Mouse (Mus musculus) R1 (cell line): ENCODE results near the gene Olfr1423.
A peak's percentile ranks its signal among the peaks of the same experiment; 100 is the strongest.
"Not testable (repeated sequence)": the region's sequence is repeated elsewhere in the genome, so short reads cannot be mapped to it uniquely, and the experiment has no call there.

Experiments
- DNase-seq: peaks from one replicate; pipeline ENCODE4 v3.0.0-alpha.2; 2018; ENCODE audit warnings: low read depth, low spot score

The Olfr1423 gene

GRCm38 (mm10) chr19:12007105-12007931, 33.8 kb downstream of the Olfr1423 start:
- peak; percentile 71 for DNase-seq

- peak; percentile 54 for DNase-seq
Measured at GRCm38 (mm10) chr19:12006361-12006947, 34.7 kb downstream of the Olfr1423 start.

- peak; percentile 89 for DNase-seq
Measured at GRCm38 (mm10) chr19:12005376-12006360, 35.4 kb downstream of the Olfr1423 start.

GRCm38 (mm10) chr19:12004216-12005008, 36.7 kb downstream of the Olfr1423 start:
- no peak for DNase-seq

- DNase-seq, result no peak
Measured at GRCm38 (mm10) chr19:12003568-12003967, 37.5 kb downstream of the Olfr1423 start.

- no peak for DNase-seq
Measured at GRCm38 (mm10) chr19:12002791-12003190, 38.3 kb downstream of the Olfr1423 start.

- peak; percentile 97 for DNase-seq
Measured at GRCm38 (mm10) chr19:12002125-12002524, 39.0 kb downstream of the Olfr1423 start.

GRCm38 (mm10) chr19:12001686-12002085, 39.4 kb downstream of the Olfr1423 start:
- no peak for DNase-seq

- DNase-seq, result no peak
Measured at GRCm38 (mm10) chr19:11995722-11996448, 45.2 kb downstream of the Olfr1423 start.

- no peak for DNase-seq
Measured at GRCm38 (mm10) chr19:11994703-11995431, 46.2 kb downstream of the Olfr1423 start.

GRCm38 (mm10) chr19:11992441-11993029, 48.6 kb downstream of the Olfr1423 start:
- no peak for DNase-seq

GRCm38 (mm10) chr19:11992034-11992433, 49.1 kb downstream of the Olfr1423 start:
- peak; percentile 63 for DNase-seq

- no peak for DNase-seq
Measured at GRCm38 (mm10) chr19:11989334-11989733, 51.8 kb downstream of the Olfr1423 start.

GRCm38 (mm10) chr19:11987841-11988240, 53.3 kb downstream of the Olfr1423 start:
- no peak for DNase-seq

- not testable (repeated sequence) for DNase-seq
Measured at GRCm38 (mm10) chr19:11984614-11985013, 56.5 kb downstream of the Olfr1423 start.
